8 mouse cellular contexts compared by ENCODE assay signal in genomic region chr8:71381421-71381970, GRCm38 (mm10). TPM values are rescaled to one million over a fixed set of nuclear protein-coding genes. Genes with fewer than 3 reads are reported as not detected.
DNase-seq lines count a peak whose midpoint lies in the region; ATAC-seq lines count a peak whose summit lies in the region.

TSS of gene Nr2f6 (minus strand) at chr8:71381960.

- DNase-seq in 3134 (ENCODE audit: extremely low read depth, insufficient read length, low spot score), result peak; percentile 73
- peak; percentile 71 for DNase-seq in adipocyte (ENCODE audit: low spot score)
- DNase-seq in kidney, postnatal 14 days, result peak; percentile 88
- DNase-seq in neural tube, embryonic 11.5 days (ENCODE audit: low spot score), result peak; percentile 85
- DNase-seq in urinary bladder, postnatal 14 days (ENCODE audit: low spot score), result peak; percentile 87

- no peak for ATAC-seq in embryonic facial prominence, embryonic 13.5 days (ENCODE audit: insufficient number of reproducible peaks, insufficient read depth, low FRiP score, low TSS enrichment, low read depth)
- peak; percentile 34 for ATAC-seq in heart, embryonic 14.5 days (ENCODE audit: insufficient number of reproducible peaks, insufficient read depth, low FRiP score, low read depth)
- peak; percentile 16 for ATAC-seq in liver, embryonic 15.5 days (ENCODE audit: insufficient read depth)
- ATAC-seq in neural tube, embryonic 11.5 days (ENCODE audit: insufficient read depth, low FRiP score, low TSS enrichment), result peak; percentile 5

- H3K36me3 ChIP-seq in embryonic facial prominence, embryonic 13.5 days, result peaks cover 18% of the 10 kb centered on the region
- H3K36me3 ChIP-seq in heart, embryonic 14.5 days (ENCODE audit: control insufficient read depth, insufficient read depth, low read length), result peaks cover 21% of the 10 kb centered on the region
- H3K36me3 ChIP-seq in liver, embryonic 15.5 days (replicated peaks), result 0 out of 2 replicates have a peak, but pooled peaks cover 11% of the 10 kb centered on the region
- no peaks in the 10 kb centered on the region for H3K36me3 ChIP-seq in neural tube, embryonic 11.5 days (ENCODE audit: control insufficient read depth, insufficient read depth, low read length)

- peaks cover 51% of the 10 kb centered on the region for H3K4me1 ChIP-seq in embryonic facial prominence, embryonic 13.5 days
- H3K4me1 ChIP-seq in heart, embryonic 14.5 days (ENCODE audit: control insufficient read depth in 2 of 2, insufficient read depth in 2 of 2, low read length in 2 of 2), result peaks cover 12 to 34% of the 10 kb centered on the region in 2 experiments
- peaks cover 38% of the 10 kb centered on the region for H3K4me1 ChIP-seq in liver, embryonic 15.5 days (replicated peaks)
- peaks cover 25% of the 10 kb centered on the region for H3K4me1 ChIP-seq in neural tube, embryonic 11.5 days (ENCODE audit: control insufficient read depth, insufficient read depth, low read length)

- peaks cover 4% of the 10 kb centered on the region; the same call in 1 of the 2 replicates for H3K27me3 ChIP-seq in embryonic facial prominence, embryonic 13.5 days
- H3K27me3 ChIP-seq in heart, embryonic 14.5 days (ENCODE audit: control insufficient read depth, insufficient read depth, low read length), result no peaks in the 10 kb centered on the region
- peaks cover 73% of the 10 kb centered on the region for H3K27me3 ChIP-seq in liver, embryonic 15.5 days
- no peaks in the 10 kb centered on the region for H3K27me3 ChIP-seq in neural tube, embryonic 11.5 days (ENCODE audit: control insufficient read depth, insufficient read depth, low read length)

- peak within 1 kb of the TSS; percentile 89 for H3K27ac ChIP-seq in embryonic facial prominence, embryonic 13.5 days
- peak within 1 kb of the TSS; percentile 84 to 87 for H3K27ac ChIP-seq in heart, embryonic 14.5 days (replicated peaks in 1 of 2; ENCODE audit: control insufficient read depth in 1 of 2, insufficient read depth in 1 of 2, low read depth in 2 of 2, low read length in 2 of 2)
- H3K27ac ChIP-seq in liver, embryonic 15.5 days (replicated peaks), result peak within 1 kb of the TSS; percentile 79
- peak within 1 kb of the TSS; percentile 96 for H3K27ac ChIP-seq in neural tube, embryonic 11.5 days (ENCODE audit: low read depth, low read length)

- H3K9ac ChIP-seq in embryonic facial prominence, embryonic 13.5 days, result peak within 1 kb of the TSS; percentile 90
- H3K9ac ChIP-seq in heart, embryonic 14.5 days (ENCODE audit: low read length), result peak within 1 kb of the TSS; percentile 94
- peak within 1 kb of the TSS; percentile 60 for H3K9ac ChIP-seq in liver, embryonic 15.5 days
- peak within 1 kb of the TSS; percentile 89 for H3K9ac ChIP-seq in neural tube, embryonic 11.5 days (ENCODE audit: low read length)

- peak within 1 kb of the TSS; percentile 97 for H3K4me2 ChIP-seq in embryonic facial prominence, embryonic 13.5 days
- H3K4me2 ChIP-seq in heart, embryonic 14.5 days (ENCODE audit: low read length), result peak within 1 kb of the TSS; percentile 98
- H3K4me2 ChIP-seq in liver, embryonic 15.5 days, result peak within 1 kb of the TSS; percentile 79
- peak within 1 kb of the TSS; percentile 97 for H3K4me2 ChIP-seq in neural tube, embryonic 11.5 days (ENCODE audit: low read depth)

- WGBS in embryonic facial prominence, embryonic 13.5 days, result under 1% methylated on average over 72 of the region's 89 CpGs
- under 1% methylated on average over 44 of the region's 89 CpGs for WGBS in heart, embryonic 14.5 days
- WGBS in liver, embryonic 15.5 days (ENCODE audit: insufficient replicate concordance), result under 1% methylated on average over 89 of the region's 89 CpGs
- WGBS in neural tube, embryonic 11.5 days, result under 1% methylated on average over 55 of the region's 89 CpGs

- H3K4me3 ChIP-seq in embryonic facial prominence, embryonic 13.5 days, result peak within 1 kb of the TSS; percentile 84
- H3K4me3 ChIP-seq in heart, embryonic 14.5 days (ENCODE audit: control insufficient read depth in 1 of 2, insufficient read depth in 1 of 2, low read depth in 1 of 2, low read length in 2 of 2), result peak within 1 kb of the TSS; percentile 88 to 90
- peak within 1 kb of the TSS; percentile 64 for H3K4me3 ChIP-seq in liver, embryonic 15.5 days (replicated peaks)
- peak within 1 kb of the TSS; percentile 81 for H3K4me3 ChIP-seq in neural tube, embryonic 11.5 days (ENCODE audit: low read depth, low read length)

- H3K9me3 ChIP-seq in embryonic facial prominence, embryonic 13.5 days, result no peaks in the 10 kb centered on the region; the same call in 1 of the 2 replicates
- H3K9me3 ChIP-seq in heart, embryonic 14.5 days (ENCODE audit: control insufficient read depth, low read length), result no peaks in the 10 kb centered on the region
- H3K9me3 ChIP-seq in liver, embryonic 15.5 days (replicated peaks), result no peaks in the 10 kb centered on the region
- H3K9me3 ChIP-seq in neural tube, embryonic 11.5 days (ENCODE audit: control insufficient read depth, low read length), result no peaks in the 10 kb centered on the region

RNA-seq across cellular contexts. Expression of gene Nr2f6, which starts in this region (rescaled TPM):
- 43.8 and 46.6 TPM in 2 replicates for polyA plus RNA-seq in embryonic facial prominence, embryonic 13.5 days (2015; fragmentation: Nextera tagmentation; extraction: Ambion mirVana)
- polyA plus RNA-seq in heart, embryonic 14.5 days (2014; fragmentation: Nextera tagmentation; extraction: Ambion mirVana), result 57.1 and 62.4 TPM in 2 replicates
- polyA plus RNA-seq in liver, embryonic 15.5 days (2015; fragmentation: Nextera tagmentation; extraction: Ambion mirVana), result 24.1 and 27.0 TPM in 2 replicates
- polyA plus RNA-seq in neural tube, embryonic 11.5 days (2014; fragmentation: Nextera tagmentation; extraction: Ambion mirVana), result 83.4 and 84.0 TPM in 2 replicates
